Mouse (Mus musculus) limb, embryonic 13.5 days (tissue): ENCODE results near the gene Hoxa10. TPM values are rescaled to one million over a fixed set of nuclear protein-coding genes. Genes with fewer than 3 reads are reported as not detected.
A peak's percentile ranks its signal among the peaks of the same experiment; 100 is the strongest.

Experiments used
- ATAC-seq: fragments of 200-750 bp; cut with Nextera tagmentation; 2 replicates; pipeline ENCODE4 v1.8.0; 2017; ENCODE audit warnings: low read depth, moderate number of reproducible peaks, moderate TSS enrichment; ENCODE audit not compliant: low FRiP score
- H3K27ac ChIP-seq: fragments of 300-500 bp; sonication (generic); 2 replicates; pipeline ENCODE4 v1.5.1; 2015; ENCODE audit warnings: inconsistent platforms, mild to moderate bottlenecking, moderate library complexity
- H3K27me3 ChIP-seq: fragments of 300-500 bp; sonication (generic); 2 replicates; pipeline ENCODE4 v1.6.1; 2015; ENCODE audit warnings: mild to moderate bottlenecking, inconsistent platforms
- H3K36me3 ChIP-seq: fragments of 300-500 bp; sonication (generic); 2 replicates; pipeline ENCODE4 v1.6.1; 2015; ENCODE audit warnings: inconsistent platforms, mild to moderate bottlenecking, moderate library complexity
- H3K4me1 ChIP-seq: fragments of 300-500 bp; sonication (generic); 2 replicates; pipeline ENCODE4 v1.6.1; 2015; ENCODE audit warnings: inconsistent platforms
- H3K4me2 ChIP-seq: fragments of 300-500 bp; sonication (generic); replicated peaks from 2 replicates; pipeline ENCODE4 v1.6.1; 2015; ENCODE audit warnings: inconsistent platforms, mild to moderate bottlenecking, moderate library complexity
- H3K4me3 ChIP-seq: fragments of 300-500 bp; sonication (generic); 2 replicates; pipeline ENCODE4 v1.5.1; 2015; ENCODE audit warnings: moderate library complexity, mild to moderate bottlenecking, inconsistent platforms
- H3K9ac ChIP-seq: fragments of 300-500 bp; sonication (generic); 2 replicates; pipeline ENCODE4 v1.6.1; 2015; ENCODE audit warnings: mild to moderate bottlenecking, inconsistent platforms
- H3K9me3 ChIP-seq: fragments of 300-500 bp; sonication (generic); 2 replicates; pipeline ENCODE4 v1.6.1; 2016; ENCODE audit warnings: inconsistent platforms
- WGBS: fragments of 180-500 bp; shearing (Covaris S2); methylation state at CpG from one replicate; pipeline ENCODE4 v1.1.7; 2015; 5-methylcytosine and 5-hydroxymethylcytosine counted together
- polyA plus RNA-seq: library from polyadenylated mRNA; unstranded; fragments of >200 nt; fragmentation: Nextera tagmentation; extraction: Ambion mirVana; gene quantifications from 2 replicates; pipeline ENCODE4 v1.2.1, GENCODE M21; 2015

Gene Hoxa10
- polyA plus RNA-seq, 1 experiment from 2014 or later = 207 TPM

DNA sequence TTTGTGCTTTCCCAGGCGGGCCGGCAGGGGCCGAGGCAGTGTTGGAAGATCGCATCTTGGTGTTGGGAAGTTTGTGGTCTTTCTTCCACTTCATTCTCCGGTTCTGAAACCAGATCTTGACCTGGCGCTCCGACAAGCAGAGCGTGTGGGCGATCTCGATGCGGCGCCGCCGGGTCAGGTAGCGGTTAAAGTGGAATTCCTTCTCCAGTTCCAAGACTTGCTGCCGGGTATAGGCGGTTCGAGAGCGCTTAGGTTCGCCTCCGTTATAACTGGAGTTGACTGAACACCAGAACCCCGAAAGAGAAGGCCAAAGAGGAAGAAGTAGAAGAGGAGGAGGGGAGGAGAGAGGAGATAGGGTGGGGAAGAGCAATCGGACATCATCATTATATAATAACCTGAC is 50.2 kb downstream of the Hoxa10 start:
- H3K9me3 ChIP-seq = no peaks in the 10 kb centered on the region
- peaks cover 81% of the 10 kb centered on the region for H3K27me3 ChIP-seq
- 10% methylated on average over 23 of the region's 23 CpGs for WGBS
- H3K9ac ChIP-seq = no peak overlapping the region
- no peak for ATAC-seq
- H3K4me2 ChIP-seq = peak overlapping the region; percentile 98
- no peak overlapping the region for H3K27ac ChIP-seq
- 0 out of 2 replicates have a peak overlapping the region, but pooled peaks have one; percentile 52 for H3K4me3 ChIP-seq
- 0 out of 2 replicates have a peak, but pooled peaks cover 1% of the 10 kb centered on the region for H3K36me3 ChIP-seq
- peaks cover 47% of the 10 kb centered on the region for H3K4me1 ChIP-seq

DNA sequence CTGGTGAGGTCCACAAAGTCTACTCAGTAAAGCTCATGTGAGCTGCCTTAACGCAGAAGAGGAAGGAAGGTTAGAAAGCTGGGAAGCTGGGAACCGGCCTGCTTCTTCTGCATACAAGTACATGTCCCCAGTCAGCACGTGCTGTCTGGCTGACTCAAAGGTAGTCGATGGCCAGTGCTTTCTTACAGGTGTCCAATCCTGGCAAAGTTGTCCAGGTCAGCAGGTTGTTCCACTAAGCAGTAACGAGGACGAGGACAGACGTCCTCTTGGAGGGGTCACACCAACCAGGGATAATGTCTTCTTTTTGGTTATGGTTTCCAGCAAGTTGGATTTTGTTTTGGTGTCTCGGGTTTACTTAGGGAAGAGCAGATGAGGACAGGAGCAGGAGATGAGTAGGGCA is 50.7 kb downstream of the Hoxa10 start:
- no peak overlapping the region for H3K4me3 ChIP-seq
- H3K36me3 ChIP-seq = no peaks in the 10 kb centered on the region
- H3K27ac ChIP-seq = no peak overlapping the region
- H3K9me3 ChIP-seq = no peaks in the 10 kb centered on the region
- H3K4me2 ChIP-seq = no peak overlapping the region
- WGBS = 37% methylated on average over 8 of the region's 8 CpGs
- no peak for ATAC-seq
- peaks cover 80% of the 10 kb centered on the region for H3K27me3 ChIP-seq
- H3K9ac ChIP-seq = no peak overlapping the region
- peaks cover 51% of the 10 kb centered on the region for H3K4me1 ChIP-seq

DNA sequence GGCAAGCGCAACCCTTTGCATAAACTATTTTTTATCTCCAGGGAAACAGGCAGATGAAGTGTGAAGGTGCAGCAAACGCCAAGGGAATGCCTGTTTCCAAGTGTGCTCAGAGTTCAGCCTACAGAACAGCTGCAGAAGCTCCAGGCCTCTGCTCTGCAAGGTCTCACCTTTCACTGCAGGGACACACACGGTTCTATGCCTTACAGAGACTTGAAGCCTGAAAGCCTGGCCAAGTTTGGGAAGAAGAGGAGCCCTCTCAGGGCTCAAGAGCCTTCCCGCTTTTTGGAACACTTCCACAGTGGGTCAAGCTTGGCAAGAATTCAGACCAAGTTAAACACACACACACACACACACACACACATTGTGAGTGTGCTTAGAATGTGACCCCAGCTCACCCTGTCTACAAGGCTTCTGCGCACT is 51.5 kb downstream of the Hoxa10 start:
- no peaks in the 10 kb centered on the region for H3K36me3 ChIP-seq
- H3K4me3 ChIP-seq = no peak overlapping the region
- peaks cover 55% of the 10 kb centered on the region for H3K4me1 ChIP-seq
- H3K27me3 ChIP-seq = peaks cover 80% of the 10 kb centered on the region
- 0 out of 2 replicates have a peak, but pooled peaks have one; percentile 58 for ATAC-seq
- H3K9ac ChIP-seq = no peak overlapping the region
- no peak overlapping the region for H3K27ac ChIP-seq
- H3K9me3 ChIP-seq = no peaks in the 10 kb centered on the region
- no peak overlapping the region for H3K4me2 ChIP-seq
- WGBS = 38% methylated on average over 5 of the region's 5 CpGs

DNA sequence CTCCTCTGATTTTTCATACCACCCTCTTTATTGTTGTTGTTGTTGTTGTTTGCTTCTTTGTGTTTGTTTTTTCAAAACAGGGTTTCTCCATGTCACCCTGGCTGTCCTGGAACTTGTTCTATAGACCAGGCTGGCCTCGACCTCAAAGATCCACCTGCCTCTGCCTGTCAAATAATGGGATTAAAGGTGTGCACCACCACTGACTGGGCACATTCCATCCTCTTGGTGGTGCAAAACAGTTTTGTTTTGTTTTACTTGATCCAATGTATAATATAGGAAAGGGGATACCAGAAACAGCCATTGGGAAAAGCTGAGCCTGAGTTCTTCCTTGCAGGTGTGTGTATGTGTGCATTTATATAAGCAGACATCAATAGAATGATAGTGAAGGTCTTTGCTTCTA is 54.2 kb downstream of the Hoxa10 start:
- no peak overlapping the region for H3K4me3 ChIP-seq
- peaks cover 82% of the 10 kb centered on the region for H3K27me3 ChIP-seq
- 61% methylated on average over 1 of the region's 1 CpGs for WGBS
- H3K27ac ChIP-seq = no peak overlapping the region
- no peak overlapping the region for H3K4me2 ChIP-seq
- no peaks in the 10 kb centered on the region for H3K9me3 ChIP-seq
- no peak overlapping the region for H3K9ac ChIP-seq
- H3K36me3 ChIP-seq = no peaks in the 10 kb centered on the region
- ATAC-seq = no peak
- H3K4me1 ChIP-seq = peaks cover 58% of the 10 kb centered on the region

DNA sequence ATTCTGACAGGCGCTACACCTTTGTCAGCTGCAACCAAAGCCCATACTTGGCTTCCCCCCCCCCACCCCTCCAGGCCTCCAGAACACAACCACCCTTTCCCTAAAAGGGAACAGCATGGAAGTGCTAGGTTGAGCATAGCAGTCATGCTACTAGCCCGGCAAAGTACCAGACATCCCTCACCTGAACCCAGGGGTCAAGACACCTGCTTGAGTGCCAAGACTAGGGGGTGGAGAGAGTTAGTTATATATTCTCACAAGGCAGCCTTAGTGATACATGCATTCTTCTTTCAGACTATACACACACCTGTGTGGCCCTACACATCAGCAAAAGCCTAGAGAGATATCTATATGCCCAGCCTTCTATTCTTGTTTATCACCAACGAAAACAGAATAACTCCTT is 54.8 kb downstream of the Hoxa10 start:
- peaks cover 52% of the 10 kb centered on the region for H3K4me1 ChIP-seq

DNA sequence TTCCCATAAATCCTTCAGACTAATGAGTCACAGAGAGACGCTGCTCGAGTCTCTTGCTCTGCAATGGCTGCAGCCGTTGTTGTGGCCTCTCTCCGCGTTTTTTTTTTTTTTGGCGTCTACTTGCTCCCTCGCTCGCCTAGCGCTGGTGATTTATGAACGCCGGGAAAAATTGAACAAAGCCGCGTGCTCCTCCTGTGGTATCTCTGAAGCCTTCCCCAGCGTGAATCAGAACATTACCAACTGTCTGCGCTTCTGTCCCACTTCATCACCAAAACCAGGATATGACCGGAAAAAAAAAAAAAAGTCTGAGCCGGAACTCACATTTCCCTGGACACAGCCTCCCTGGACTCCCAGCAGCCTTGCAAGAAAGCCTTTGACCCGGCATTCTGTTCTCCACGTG is 55.4 kb downstream of the Hoxa10 start:
- Histone ChIP-seq H3K4me1 (peaks cover 50% of the 10 kb centered on the region), H3K4me2 (peak overlapping the region; percentile 31; the same call in 1 of the 2 replicates), H3K27me3 (peaks cover 82% of the 10 kb centered on the region), H3K9ac (no peak overlapping the region), H3K36me3 (no peaks in the 10 kb centered on the region; the same call in 1 of the 2 replicates), H3K9me3 (no peaks in the 10 kb centered on the region), H3K27ac (no peak overlapping the region), H3K4me3 (no peak overlapping the region; the same call in 1 of the 2 replicates)
- WGBS = 5% methylated on average over 19 of the region's 19 CpGs
- ATAC-seq = no peak

More for the DNA sequence above, 54.8 kb downstream of the Hoxa10 start:
- Histone ChIP-seq H3K4me2 (no peak overlapping the region), H3K27me3 (peaks cover 82% of the 10 kb centered on the region), H3K4me3 (no peak overlapping the region), H3K36me3 (no peaks in the 10 kb centered on the region; the same call in 1 of the 2 replicates), H3K9me3 (no peaks in the 10 kb centered on the region), H3K9ac (no peak overlapping the region), H3K27ac (no peak overlapping the region)
- ATAC-seq = no peak
- 31% methylated on average over 3 of the region's 3 CpGs for WGBS

DNA sequence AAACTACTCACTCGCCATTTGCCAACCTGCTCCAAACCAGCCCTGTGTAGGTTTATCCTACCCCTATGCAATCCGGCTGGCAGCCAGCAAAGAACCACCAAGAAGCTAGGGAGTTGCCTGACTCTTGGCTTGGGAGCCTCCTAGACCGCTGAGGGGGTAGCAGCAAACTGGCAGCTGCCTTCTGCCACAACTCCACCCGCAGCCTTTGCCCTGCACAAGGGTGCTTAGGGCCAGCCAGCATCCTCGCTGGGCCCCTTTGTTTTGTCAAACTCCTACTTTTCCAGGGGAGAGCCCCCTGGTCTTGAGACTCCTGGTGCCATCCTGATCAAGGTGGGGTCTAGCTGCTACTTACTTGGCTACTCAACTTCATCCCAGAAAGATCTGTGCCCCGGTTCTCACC is 56.0 kb downstream of the Hoxa10 start:
- WGBS = 25% methylated on average over 6 of the region's 6 CpGs
- H3K27ac ChIP-seq = no peak overlapping the region
- no peak for ATAC-seq
- no peak overlapping the region for H3K4me3 ChIP-seq
- H3K4me2 ChIP-seq = no peak overlapping the region
- no peak overlapping the region for H3K9ac ChIP-seq
- H3K36me3 ChIP-seq = no peaks in the 10 kb centered on the region; the same call in 1 of the 2 replicates
- H3K27me3 ChIP-seq = peaks cover 82% of the 10 kb centered on the region
- no peaks in the 10 kb centered on the region for H3K9me3 ChIP-seq
- peaks cover 50% of the 10 kb centered on the region for H3K4me1 ChIP-seq

DNA sequence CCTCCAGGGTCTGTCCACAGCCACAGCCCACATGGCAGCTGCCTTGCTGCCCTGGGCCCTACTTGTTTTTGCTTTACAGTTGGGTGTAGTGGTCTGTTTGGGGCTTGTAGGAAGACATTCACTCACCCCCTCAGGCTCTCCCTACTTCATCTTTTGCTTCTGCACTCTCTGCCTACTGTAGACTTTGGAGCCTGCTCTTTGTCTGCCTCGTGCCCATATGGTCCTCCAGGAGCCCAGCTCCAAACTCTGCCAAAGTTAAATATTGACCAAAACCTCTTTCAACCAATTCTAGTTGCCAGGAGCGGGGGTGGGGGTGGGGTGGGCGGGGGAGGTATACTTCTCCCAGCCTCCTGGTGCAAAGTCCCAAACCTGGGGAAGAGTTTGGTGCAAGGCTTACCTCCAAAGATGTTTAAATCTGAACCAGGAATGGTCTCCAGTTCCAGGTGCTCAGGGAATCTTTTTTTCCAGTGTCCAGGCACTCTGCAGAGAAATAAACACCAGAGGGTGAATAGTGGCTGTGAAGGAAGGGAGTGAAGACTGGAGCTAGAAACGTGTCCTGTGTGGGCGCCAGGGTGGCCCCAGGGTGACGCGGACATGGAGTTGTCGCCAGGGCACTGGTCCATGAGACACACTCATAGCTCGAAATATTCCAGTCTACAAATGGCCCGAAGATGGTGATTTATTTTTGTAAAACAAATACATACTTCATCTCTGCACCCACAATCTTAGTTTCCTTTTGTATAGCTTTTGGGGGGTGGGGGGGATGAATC is 57.2 kb downstream of the Hoxa10 start:
- Histone ChIP-seq H3K4me1 (peaks cover 50% of the 10 kb centered on the region), H3K27ac (no peak overlapping the region), H3K36me3 (no peaks in the 10 kb centered on the region; the same call in 1 of the 2 replicates), H3K4me2 (no peak overlapping the region), H3K9ac (no peak overlapping the region), H3K4me3 (no peak overlapping the region), H3K27me3 (peaks cover 83% of the 10 kb centered on the region), H3K9me3 (no peaks in the 10 kb centered on the region)
- 32% methylated on average over 10 of the region's 10 CpGs for WGBS
- ATAC-seq = no peak

DNA sequence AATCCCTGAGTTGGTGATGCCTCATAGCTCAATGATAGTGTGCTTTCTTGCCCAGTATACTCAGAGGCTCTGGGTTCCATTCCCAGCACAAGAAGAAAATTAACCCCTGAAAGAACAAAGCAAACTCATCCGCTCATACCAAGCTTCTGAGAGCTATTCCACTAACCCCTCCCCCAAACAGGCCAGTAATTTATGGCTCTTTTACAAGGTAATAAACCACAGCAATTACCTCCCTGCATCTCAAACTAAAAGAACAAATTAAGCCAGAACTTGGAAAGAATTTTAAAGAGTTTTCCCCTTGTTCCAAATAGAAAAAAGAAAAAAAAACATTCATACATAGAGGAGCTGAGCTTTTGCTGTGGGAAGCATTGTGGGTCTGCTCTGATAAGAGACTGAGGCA is 57.9 kb downstream of the Hoxa10 start:
- Histone ChIP-seq H3K27me3 (peaks cover 86% of the 10 kb centered on the region), H3K4me1 (peaks cover 54% of the 10 kb centered on the region), H3K9ac (no peak overlapping the region), H3K4me3 (no peak overlapping the region), H3K9me3 (no peaks in the 10 kb centered on the region), H3K36me3 (no peaks in the 10 kb centered on the region; the same call in 1 of the 2 replicates), H3K27ac (no peak overlapping the region), H3K4me2 (no peak overlapping the region)
- no peak for ATAC-seq
- 23% methylated on average over 1 of the region's 1 CpGs for WGBS

DNA sequence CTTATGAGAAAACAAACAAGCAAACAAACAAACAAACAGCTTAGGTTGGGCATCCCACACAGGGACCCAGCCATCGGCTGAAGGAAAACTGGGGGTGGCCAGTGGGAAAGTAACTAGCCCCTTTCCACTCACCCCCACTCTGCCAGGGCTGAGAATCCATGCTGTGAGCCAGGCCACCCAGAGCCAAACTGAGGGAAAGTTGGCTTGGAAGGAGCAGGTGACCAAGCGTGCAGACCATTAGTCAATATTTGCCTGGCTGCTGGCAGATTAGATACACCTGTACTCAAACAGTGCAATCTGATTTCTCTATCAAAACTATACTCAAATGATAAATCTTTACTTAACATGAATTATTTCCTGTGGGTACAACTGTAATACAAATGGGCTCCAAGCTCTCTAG is 58.6 kb downstream of the Hoxa10 start:
- Histone ChIP-seq H3K4me2 (no peak overlapping the region), H3K4me3 (no peak overlapping the region), H3K9me3 (no peaks in the 10 kb centered on the region), H3K4me1 (peaks cover 61% of the 10 kb centered on the region), H3K27me3 (peaks cover 87% of the 10 kb centered on the region), H3K36me3 (no peaks in the 10 kb centered on the region; the same call in 1 of the 2 replicates), H3K27ac (no peak overlapping the region), H3K9ac (no peak overlapping the region)
- no peak for ATAC-seq
- 54% methylated on average over 2 of the region's 2 CpGs for WGBS
